Mouse (Mus musculus) heart, postnatal 0 days (tissue): ENCODE measurements around the gene Gm13101. TPM values are rescaled to one million over a fixed set of nuclear protein-coding genes. Genes with fewer than 3 reads are reported as not detected.

Source experiments
- polyA plus RNA-seq: library from polyadenylated mRNA; unstranded; fragments of >200 nt; fragmentation: Nextera tagmentation; extraction: Ambion mirVana; gene quantifications from 2 replicates; pipeline ENCODE4 v1.2.1, GENCODE M21; 2015
- total RNA-seq: library from RNA; depleted of rRNA; stranded (reverse); fragments of >200 nt; gene quantifications from 2 replicates; pipeline ENCODE4 v1.2.3, GENCODE M21; 2014; ENCODE audit warnings: low replicate concordance; rRNA removed

Gm13101 gene
- total and polyA plus RNA-seq, 2 experiments from 2014 or later = not detected

Other genes starting within 250 kb of the Gm13101 start
- gene Gm13078, start 247.5 kb downstream of the Gm13101 start, total RNA-seq = not detected in 2 replicates
- not detected in 2 replicates for gene Gm13078, start 247.5 kb downstream of the Gm13101 start, polyA plus RNA-seq
- not detected in 2 replicates for gene Gm13023, start 177.6 kb downstream of the Gm13101 start, total RNA-seq
- gene Gm13023, start 177.6 kb downstream of the Gm13101 start, polyA plus RNA-seq = not detected in 2 replicates
- not detected in 2 replicates for gene Gm13084, start 150.9 kb downstream of the Gm13101 start, total RNA-seq
- gene Gm13084, start 150.9 kb downstream of the Gm13101 start, polyA plus RNA-seq = not detected in 2 replicates
- gene Gm13103, start 120.5 kb downstream of the Gm13101 start, total RNA-seq = not detected in 2 replicates
- gene Gm13103, start 120.5 kb downstream of the Gm13101 start, polyA plus RNA-seq = not detected in 2 replicates
- gene Pramef6, start 66.6 kb downstream of the Gm13101 start, total RNA-seq = not detected in 2 replicates
- not detected in 2 replicates for gene Pramef6, start 66.6 kb downstream of the Gm13101 start, polyA plus RNA-seq
- not detected in 2 replicates for gene Pramef25, start 15.9 kb downstream of the Gm13101 start, total RNA-seq
- not detected in 2 replicates for gene Pramef25, start 15.9 kb downstream of the Gm13101 start, polyA plus RNA-seq
- not detected in 2 replicates for gene Pramef17, start 27.4 kb upstream of the Gm13101 start, total RNA-seq
- gene Pramef17, start 27.4 kb upstream of the Gm13101 start, polyA plus RNA-seq = not detected in 2 replicates
- not detected in 2 replicates for gene Pramel4, start 92.2 kb upstream of the Gm13101 start, total RNA-seq
- gene Pramel4, start 92.2 kb upstream of the Gm13101 start, polyA plus RNA-seq = not detected in 2 replicates
- not detected in 2 replicates for gene Gm13102, start 139.5 kb upstream of the Gm13101 start, total RNA-seq
- not detected in 2 replicates for gene Gm13102, start 139.5 kb upstream of the Gm13101 start, polyA plus RNA-seq
- not detected in 2 replicates for gene Oog3, start 195.7 kb upstream of the Gm13101 start, total RNA-seq
- gene Oog3, start 195.7 kb upstream of the Gm13101 start, polyA plus RNA-seq = not detected in 2 replicates
- gene Oog2, start 223.8 kb upstream of the Gm13101 start, total RNA-seq = not detected in 2 replicates
- not detected in 2 replicates for gene Oog2, start 223.8 kb upstream of the Gm13101 start, polyA plus RNA-seq
- not detected in 2 replicates for gene C87977, start 246.4 kb upstream of the Gm13101 start, total RNA-seq
- gene C87977, start 246.4 kb upstream of the Gm13101 start, polyA plus RNA-seq = not detected in 2 replicates